Mouse (Mus musculus) limb, embryonic 11.5 days (tissue): ENCODE data around the gene Gm16223. TPM values are rescaled to one million over a fixed set of nuclear protein-coding genes. Genes with fewer than 3 reads are reported as not detected.

Experiments
- ATAC-seq: fragments of 200-750 bp; cut with Nextera tagmentation; 2 replicates; pipeline ENCODE4 v1.8.0; 2017; ENCODE audit warnings: low read depth; ENCODE audit not compliant: insufficient number of reproducible peaks, low FRiP score, low TSS enrichment
- DNase-seq: peaks from one replicate; pipeline ENCODE4 v3.0.0-alpha.2; 2015; ENCODE audit warnings: low spot score
- H3K27ac ChIP-seq: fragments of 300-500 bp; sonication (generic); replicated peaks from 2 replicates; pipeline ENCODE4 v1.5.1; 2014; ENCODE audit warnings: low read depth, mild to moderate bottlenecking, low read length
- H3K27me3 ChIP-seq: fragments of 300-500 bp; sonication (generic); 2 replicates; pipeline ENCODE4 v1.6.1; 2014; ENCODE audit warnings: mild to moderate bottlenecking, low read length, mixed read lengths; ENCODE audit not compliant: control insufficient read depth, insufficient read depth
- H3K36me3 ChIP-seq: fragments of 300-500 bp; sonication (generic); 2 replicates; pipeline ENCODE4 v1.6.1; 2014; ENCODE audit warnings: mild to moderate bottlenecking, low read length, moderate library complexity, mixed read lengths; ENCODE audit not compliant: control insufficient read depth, insufficient read depth
- H3K4me1 ChIP-seq: fragments of 300-500 bp; sonication (generic); 2 replicates; pipeline ENCODE4 v1.6.1; 2014; ENCODE audit warnings: low read length, mixed read lengths; ENCODE audit not compliant: control insufficient read depth, insufficient read depth
- H3K4me2 ChIP-seq: fragments of 300-500 bp; sonication (generic); 2 replicates; pipeline ENCODE4 v1.6.1; 2014; ENCODE audit warnings: low read depth, mild to moderate bottlenecking, moderate library complexity; ENCODE audit not compliant: severe bottlenecking
- H3K4me3 ChIP-seq: fragments of 300-500 bp; sonication (generic); 2 replicates; pipeline ENCODE4 v1.5.1; 2014; ENCODE audit warnings: low read depth, low read length
- H3K9ac ChIP-seq: fragments of 300-500 bp; sonication (generic); 2 replicates; pipeline ENCODE4 v1.6.1; 2014; ENCODE audit warnings: mild to moderate bottlenecking, low read length
- H3K9me3 ChIP-seq: fragments of 300-500 bp; sonication (generic); 2 replicates; pipeline ENCODE4 v1.6.1; 2016; ENCODE audit warnings: low read length; ENCODE audit not compliant: control insufficient read depth
- WGBS: fragments of 180-500 bp; shearing (Covaris S2); extraction: QIAGEN DNeasy Blood & Tissue Kit; methylation state at CpG from one replicate; pipeline ENCODE4 v1.1.7; 2014; 5-methylcytosine and 5-hydroxymethylcytosine counted together
- polyA plus RNA-seq: library from polyadenylated mRNA; unstranded; fragments of >200 nt; fragmentation: Nextera tagmentation; extraction: Ambion mirVana; gene quantifications from 2 replicates; pipeline ENCODE4 v1.2.1, GENCODE M21; 2014

Gm16223 gene
- polyA plus RNA-seq, 1 experiment from 2014 or later, result not detected

- 42% methylated on average over 2 of the region's 2 CpGs for WGBS
- H3K27me3 ChIP-seq, result no peaks in the 10 kb centered on the region
- H3K27ac ChIP-seq, result no peak overlapping the region
- DNase-seq, result no peak
- no peaks in the 10 kb centered on the region for H3K9me3 ChIP-seq
- no peaks in the 10 kb centered on the region for H3K4me1 ChIP-seq
- no peak overlapping the region for H3K4me3 ChIP-seq
- H3K9ac ChIP-seq, result no peak overlapping the region
- H3K36me3 ChIP-seq, result no peaks in the 10 kb centered on the region
- H3K4me2 ChIP-seq, result no peak overlapping the region
- no peak for ATAC-seq
Observed at GRCm38 (mm10) chr5:42175424-42175823, 107.7 kb downstream of the Gm16223 start.

DNA sequence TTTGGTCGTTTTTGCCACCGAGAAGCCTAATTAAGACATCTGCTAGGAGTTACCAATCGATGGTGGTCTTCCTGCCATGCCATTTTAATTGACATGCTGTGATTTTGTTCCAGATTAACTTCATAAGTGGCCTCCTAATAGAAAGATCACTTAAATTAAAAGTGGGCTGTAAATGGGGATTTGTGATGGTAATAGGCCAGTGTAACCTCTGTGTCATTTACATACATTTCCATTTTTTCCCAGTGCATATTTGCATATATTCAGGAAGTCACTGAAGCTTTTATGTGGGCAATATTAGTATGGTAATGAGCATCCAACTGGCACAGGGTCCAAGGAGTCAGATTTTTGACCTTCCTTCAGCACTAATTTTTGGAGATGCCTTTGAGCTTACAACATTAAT lies 130.7 kb downstream of the Gm16223 start:
- Histone ChIP-seq H3K4me1 (no peaks in the 10 kb centered on the region), H3K4me2 (no peak overlapping the region), H3K4me3 (no peak overlapping the region), H3K27ac (no peak overlapping the region), H3K27me3 (no peaks in the 10 kb centered on the region), H3K36me3 (no peaks in the 10 kb centered on the region), H3K9ac (no peak overlapping the region), H3K9me3 (no peaks in the 10 kb centered on the region)
- WGBS, result 49% methylated on average over 3 of the region's 3 CpGs
- DNase-seq, result no peak
- ATAC-seq, result no peak

- Histone ChIP-seq H3K9ac (no peak overlapping the region), H3K4me3 (no peak overlapping the region), H3K36me3 (no peaks in the 10 kb centered on the region), H3K27ac (no peak overlapping the region), H3K4me1 (no peaks in the 10 kb centered on the region), H3K27me3 (no peaks in the 10 kb centered on the region), H3K9me3 (no peaks in the 10 kb centered on the region), H3K4me2 (no peak overlapping the region)
- no peak for DNase-seq
- WGBS, result 94% methylated on average over 3 of the region's 3 CpGs
- ATAC-seq, result no peak
Observed at GRCm38 (mm10) chr5:42207456-42208122, 139.8 kb downstream of the Gm16223 start.

- Histone ChIP-seq H3K4me2 (no peak overlapping the region), H3K36me3 (no peaks in the 10 kb centered on the region), H3K27me3 (no peaks in the 10 kb centered on the region), H3K9ac (no peak overlapping the region), H3K9me3 (no peaks in the 10 kb centered on the region), H3K4me1 (no peaks in the 10 kb centered on the region), H3K4me3 (no peak overlapping the region), H3K27ac (no peak overlapping the region)
- ATAC-seq, result no peak
- 76% methylated on average over 4 of the region's 4 CpGs for WGBS
- no peak for DNase-seq
Observed at GRCm38 (mm10) chr5:42211554-42212338, 144.0 kb downstream of the Gm16223 start.

GRCm38 (mm10) chr5:42212353-42212752 lies 144.6 kb downstream of the Gm16223 start:
- no peak overlapping the region for H3K9ac ChIP-seq
- ATAC-seq, result no peak

DNA sequence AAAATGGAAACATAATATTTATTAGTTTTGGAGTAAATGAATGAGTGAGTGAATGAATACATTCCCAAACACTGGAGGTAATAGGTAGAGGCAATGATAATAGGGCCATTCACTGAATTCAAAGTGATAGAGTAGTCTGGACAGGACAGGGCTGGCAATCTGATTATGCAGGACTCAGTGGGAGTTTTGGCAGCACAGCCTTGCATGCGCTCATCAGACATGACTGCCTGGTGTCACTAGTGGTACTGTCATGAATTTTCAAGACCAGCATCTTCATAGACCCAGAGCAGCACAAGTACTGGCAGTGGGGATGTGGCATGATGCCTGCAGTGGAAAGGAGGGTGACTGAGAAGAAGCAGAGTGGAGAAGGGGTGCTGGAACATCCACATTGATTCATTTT lies 157.1 kb downstream of the Gm16223 start:
- WGBS, result 87% methylated on average over 1 of the region's 1 CpGs
- DNase-seq (no peak), ATAC-seq (no peak)
- Histone ChIP-seq H3K36me3 (no peaks in the 10 kb centered on the region), H3K27me3 (no peaks in the 10 kb centered on the region), H3K27ac (no peak overlapping the region), H3K4me1 (no peaks in the 10 kb centered on the region), H3K9ac (no peak overlapping the region), H3K9me3 (no peaks in the 10 kb centered on the region), H3K4me3 (no peak overlapping the region), H3K4me2 (no peak overlapping the region)

More at GRCm38 (mm10) chr5:42212353-42212752, 144.6 kb downstream of the Gm16223 start:
- WGBS, result 88% methylated on average over 4 of the region's 4 CpGs
- Histone ChIP-seq H3K4me1 (no peaks in the 10 kb centered on the region), H3K4me2 (no peak overlapping the region), H3K9me3 (no peaks in the 10 kb centered on the region), H3K4me3 (no peak overlapping the region), H3K36me3 (no peaks in the 10 kb centered on the region), H3K27ac (no peak overlapping the region), H3K27me3 (no peaks in the 10 kb centered on the region)
- no peak for DNase-seq

DNA sequence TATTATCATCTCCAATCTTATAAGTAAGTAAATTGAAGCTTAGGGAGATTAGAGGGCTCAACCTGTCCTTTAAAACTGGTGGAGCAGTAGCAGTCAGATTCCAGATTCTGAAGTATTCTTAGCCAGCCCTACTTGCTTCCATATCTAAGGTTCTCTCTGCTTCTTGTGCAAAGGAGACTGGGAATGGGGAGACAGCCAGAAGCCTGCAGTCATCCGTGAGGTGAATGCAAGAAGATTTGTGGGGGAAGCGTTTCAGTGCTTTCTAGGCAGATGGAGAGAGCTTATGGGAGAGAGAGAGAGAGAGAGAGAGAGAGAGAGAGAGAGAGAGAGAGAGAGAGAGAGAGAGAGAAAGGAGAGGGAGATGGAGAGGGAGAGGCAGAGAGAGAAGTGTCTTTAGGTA lies 160.9 kb downstream of the Gm16223 start:
- no peak overlapping the region for H3K9ac ChIP-seq
- no peaks in the 10 kb centered on the region for H3K9me3 ChIP-seq
- WGBS, result 70% methylated on average over 2 of the region's 2 CpGs
- H3K36me3 ChIP-seq, result no peaks in the 10 kb centered on the region
- H3K27me3 ChIP-seq, result no peaks in the 10 kb centered on the region
- H3K27ac ChIP-seq, result no peak overlapping the region
- no peak overlapping the region for H3K4me3 ChIP-seq
- no peak for ATAC-seq
- no peak for DNase-seq
- H3K4me2 ChIP-seq, result no peak overlapping the region
- no peaks in the 10 kb centered on the region for H3K4me1 ChIP-seq

DNA sequence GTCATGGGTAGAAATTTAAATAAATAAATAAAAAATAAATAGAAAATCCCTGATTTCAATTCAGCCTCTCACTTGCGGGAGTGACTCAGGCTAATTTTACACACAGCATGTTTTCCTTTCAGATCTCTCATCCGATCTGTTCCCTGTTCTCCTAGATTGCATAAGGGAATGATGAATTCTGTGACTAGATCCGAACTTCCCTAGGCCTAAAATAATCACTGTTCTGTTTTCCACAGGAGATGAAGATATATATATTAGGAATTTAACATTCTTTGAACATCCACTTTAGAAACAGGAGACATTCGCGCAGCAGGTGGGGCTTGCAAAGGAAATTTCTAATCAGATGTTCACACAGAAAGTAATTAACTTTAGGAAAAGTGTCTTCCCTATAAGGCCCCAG lies 171.5 kb downstream of the Gm16223 start:
- H3K4me3 ChIP-seq, result no peak overlapping the region
- H3K36me3 ChIP-seq, result no peaks in the 10 kb centered on the region
- no peak overlapping the region for H3K4me2 ChIP-seq
- H3K9ac ChIP-seq, result no peak overlapping the region
- H3K9me3 ChIP-seq, result no peaks in the 10 kb centered on the region
- no peak for DNase-seq
- H3K4me1 ChIP-seq, result no peaks in the 10 kb centered on the region
- 84% methylated on average over 5 of the region's 5 CpGs for WGBS
- ATAC-seq, result no peak
- H3K27ac ChIP-seq, result no peak overlapping the region
- no peaks in the 10 kb centered on the region for H3K27me3 ChIP-seq
